Mouse (Mus musculus) G1E (cell line): Measurements from ENCODE around the gene Ghr. TPM values are rescaled to one million over a fixed set of nuclear protein-coding genes. Genes with fewer than 3 reads are reported as not detected.

ENCODE experiments used
- ATAC-seq: 2 replicates; pipeline ENCODE4 v1.8.0; 2016; ENCODE audit warnings: mild to moderate bottlenecking; ENCODE audit not compliant: insufficient number of reproducible peaks, poor library complexity, low FRiP score, severe bottlenecking; ENCODE audit errors: extremely low read depth
- DNase-seq: peaks from one replicate; pipeline ENCODE4 v3.0.0; 2012; ENCODE audit warnings: low spot score
- H3K27me3 ChIP-seq: 2 replicates; pipeline ENCODE4 v1.6.1; 2012; ENCODE audit warnings: mild to moderate bottlenecking, low read length, inconsistent platforms; ENCODE audit not compliant: insufficient read depth
- H3K36me3 ChIP-seq: replicated peaks from 2 replicates; pipeline ENCODE3; 2012; ENCODE audit warnings: mild to moderate bottlenecking, inconsistent platforms
- H3K4me1 ChIP-seq: 2 replicates; pipeline ENCODE4 v1.6.1; 2012; ENCODE audit warnings: low read depth, low read length, inconsistent platforms, mixed read lengths; ENCODE audit not compliant: insufficient read depth
- H3K4me3 ChIP-seq: 2 replicates; pipeline ENCODE4 v1.5.1; 2012; ENCODE audit warnings: low read depth, mild to moderate bottlenecking, inconsistent platforms, low read length, moderate library complexity, mixed read lengths
- H3K9me3 ChIP-seq: replicated peaks from 2 replicates; pipeline ENCODE4 v1.6.1; 2012; ENCODE audit warnings: inconsistent platforms
- CTCF ChIP-seq: IDR thresholded peaks from 2 replicates; pipeline ENCODE4 v1.5.1; 2012; ENCODE audit warnings: low read depth, low read length, inconsistent platforms, mixed read lengths
- GATA1 ChIP-seq: IDR thresholded peaks from 2 replicates; pipeline ENCODE4 v1.6.1; 2012; ENCODE audit warnings: borderline replicate concordance, low read length, inconsistent platforms, mixed read lengths
- GATA2 ChIP-seq: IDR thresholded peaks from 2 replicates; pipeline ENCODE4 v1.6.1; 2012; ENCODE audit warnings: low read depth, low read length, inconsistent platforms, borderline replicate concordance
- POLR2AphosphoS5 ChIP-seq: IDR thresholded peaks from 2 replicates; pipeline ENCODE4 v1.6.1; 2012; ENCODE audit warnings: low read depth, low read length, inconsistent platforms; ENCODE audit not compliant: insufficient replicate concordance
- TAL1 ChIP-seq: conservative IDR thresholded peaks from 2 replicates; pipeline ENCODE4 v1.6.1; 2012; ENCODE audit warnings: low read depth, low read length, inconsistent platforms, mixed read lengths
- polyA plus RNA-seq: library from polyadenylated mRNA; stranded (reverse); fragments of >175 nt; gene quantifications from 2 replicates; pipeline ENCODE4 v1.2.3, GENCODE M21; 2012
- total RNA-seq, 2 experiments: library from RNA; stranded (forward) in 1 of 2; stranded (reverse) in 1 of 2; fragments of 200-1000 nt in 1 of 2; fragments of >200 nt in 1 of 2; fragmentation: Nextera tagmentation in 1 of 2; gene quantifications; 2 replicates each; pipeline ENCODE4 v1.2.3; 2014 to 2017

The Ghr gene
- total and polyA plus RNA-seq, 3 experiments, result 0.66 TPM; not detected in 2

- ATAC-seq, result no peak
- TF ChIP-seq GATA2 (no peak), CTCF (no peak), GATA1 (no peak), TAL1 (no peak), POLR2AphosphoS5 (no peak)
- H3K36me3 ChIP-seq, result no peaks in the 10 kb centered on the region
Observed at GRCm38 (mm10) chr15:3432823-3433222, 150.5 kb downstream of the Ghr start.

GRCm38 (mm10) chr15:3429417-3429816 is 153.9 kb downstream of the Ghr start:
- H3K27me3 ChIP-seq, result no peaks in the 10 kb centered on the region
- no peaks in the 10 kb centered on the region for H3K9me3 ChIP-seq
- DNase-seq, result no peak
- H3K4me3 ChIP-seq, result no peak overlapping the region
- ATAC-seq, result no peak
- no peaks in the 10 kb centered on the region for H3K4me1 ChIP-seq
- TF ChIP-seq TAL1 (no peak), CTCF (no peak), GATA2 (no peak), POLR2AphosphoS5 (no peak), GATA1 (no peak)
- H3K36me3 ChIP-seq, result no peaks in the 10 kb centered on the region

More at GRCm38 (mm10) chr15:3432823-3433222, 150.5 kb downstream of the Ghr start:
- Histone ChIP-seq H3K9me3 (no peaks in the 10 kb centered on the region), H3K4me1 (no peaks in the 10 kb centered on the region), H3K27me3 (no peaks in the 10 kb centered on the region), H3K4me3 (no peak overlapping the region)
- no peak for DNase-seq

GRCm38 (mm10) chr15:3429001-3429400 is 154.3 kb downstream of the Ghr start:
- TF ChIP-seq GATA1 (no peak), POLR2AphosphoS5 (no peak), CTCF (no peak), TAL1 (no peak), GATA2 (no peak)
- no peak for DNase-seq
- Histone ChIP-seq H3K27me3 (no peaks in the 10 kb centered on the region), H3K36me3 (no peaks in the 10 kb centered on the region), H3K9me3 (no peaks in the 10 kb centered on the region), H3K4me3 (no peak overlapping the region), H3K4me1 (no peaks in the 10 kb centered on the region)
- ATAC-seq, result no peak

GRCm38 (mm10) chr15:3426401-3426800 is 156.9 kb downstream of the Ghr start:
- H3K27me3 ChIP-seq, result no peaks in the 10 kb centered on the region
- DNase-seq (no peak), ATAC-seq (no peak)
- H3K4me3 ChIP-seq, result no peak overlapping the region
- H3K4me1 ChIP-seq, result no peaks in the 10 kb centered on the region
- H3K9me3 ChIP-seq, result no peaks in the 10 kb centered on the region
- no peaks in the 10 kb centered on the region for H3K36me3 ChIP-seq
- TF ChIP-seq GATA2 (no peak), GATA1 (no peak), CTCF (no peak), POLR2AphosphoS5 (no peak), TAL1 (no peak)

GRCm38 (mm10) chr15:3423177-3423576 is 160.1 kb downstream of the Ghr start:
- H3K27me3 ChIP-seq, result no peaks in the 10 kb centered on the region
- no peaks in the 10 kb centered on the region for H3K9me3 ChIP-seq
- ATAC-seq, result no peak
- DNase-seq, result no peak
- no peak overlapping the region for H3K4me3 ChIP-seq
- no peaks in the 10 kb centered on the region for H3K36me3 ChIP-seq
- no peaks in the 10 kb centered on the region for H3K4me1 ChIP-seq
- TF ChIP-seq CTCF (no peak), POLR2AphosphoS5 (no peak), TAL1 (no peak), GATA1 (no peak), GATA2 (no peak)

- no peaks in the 10 kb centered on the region for H3K36me3 ChIP-seq
- H3K9me3 ChIP-seq, result no peaks in the 10 kb centered on the region
- TF ChIP-seq GATA1, result no peak
- TF ChIP-seq CTCF, result no peak
- no peak for TF ChIP-seq TAL1
- TF ChIP-seq POLR2AphosphoS5, result no peak
- TF ChIP-seq GATA2, result no peak
- no peak for ATAC-seq
- DNase-seq, result no peak
- H3K4me1 ChIP-seq, result no peaks in the 10 kb centered on the region
- no peak overlapping the region for H3K4me3 ChIP-seq
- H3K27me3 ChIP-seq, result no peaks in the 10 kb centered on the region
Observed at GRCm38 (mm10) chr15:3417699-3418098, 165.6 kb downstream of the Ghr start.

- Histone ChIP-seq H3K36me3 (no peaks in the 10 kb centered on the region), H3K27me3 (no peaks in the 10 kb centered on the region), H3K4me1 (no peaks in the 10 kb centered on the region), H3K9me3 (no peaks in the 10 kb centered on the region), H3K4me3 (no peak overlapping the region)
- no peak for TF ChIP-seq GATA1
- TF ChIP-seq CTCF, result no peak
- no peak for ATAC-seq
- DNase-seq, result no peak
Observed at GRCm38 (mm10) chr15:3413103-3413502, 170.2 kb downstream of the Ghr start.
